Mouse (Mus musculus): ENCODE data around the gene Hist1h3f. TPM values are rescaled to one million over a fixed set of nuclear protein-coding genes. Genes with fewer than 3 reads are reported as not detected.

The Hist1h3f gene
- polyA plus RNA-seq, 1 experiment from 2014 or later: not detected

DNA sequence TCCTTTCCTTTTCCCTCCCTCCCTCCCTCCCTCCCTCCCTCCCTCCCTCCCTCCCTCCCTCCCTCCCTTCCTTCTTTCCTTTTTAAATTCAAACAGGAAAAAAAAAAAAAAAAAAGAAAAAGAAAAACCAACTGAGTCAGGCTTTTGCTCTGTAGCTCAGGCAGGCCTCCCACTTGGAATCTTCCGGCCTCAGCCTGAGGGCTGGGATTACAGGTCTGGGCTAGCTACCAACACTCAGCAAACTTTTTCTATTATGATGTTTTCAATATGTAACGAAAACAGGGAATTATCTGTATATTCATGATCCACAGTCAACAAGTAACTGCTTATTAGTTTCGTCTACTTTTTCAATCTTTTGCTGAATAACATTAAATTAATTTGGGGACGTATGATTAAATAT lies 40.9 kb upstream of the Hist1h3f start:
- no peak overlapping the region for H3K4me2 ChIP-seq (ENCODE audit: low read length)
- H3K36me3 ChIP-seq (ENCODE audit: control insufficient read depth, insufficient read depth, low read length): no peaks in the 10 kb centered on the region
- no peaks in the 10 kb centered on the region for H3K9me3 ChIP-seq (ENCODE audit: control insufficient read depth, low read length)
- 39% methylated on average over 4 of the region's 4 CpGs for WGBS
- H3K4me3 ChIP-seq (ENCODE audit: low read length): no peak overlapping the region
- peaks cover 3% of the 10 kb centered on the region for H3K4me1 ChIP-seq (ENCODE audit: control insufficient read depth, insufficient read depth, low read depth, low read length)
- no peak overlapping the region for H3K9ac ChIP-seq (ENCODE audit: low read depth, low read length)
- H3K27ac ChIP-seq (ENCODE audit: low read depth, low read length): no peak overlapping the region
- no peak for ATAC-seq
- H3K27me3 ChIP-seq (replicated peaks; ENCODE audit: control insufficient read depth, insufficient read depth, low read length): no peaks in the 10 kb centered on the region

DNA sequence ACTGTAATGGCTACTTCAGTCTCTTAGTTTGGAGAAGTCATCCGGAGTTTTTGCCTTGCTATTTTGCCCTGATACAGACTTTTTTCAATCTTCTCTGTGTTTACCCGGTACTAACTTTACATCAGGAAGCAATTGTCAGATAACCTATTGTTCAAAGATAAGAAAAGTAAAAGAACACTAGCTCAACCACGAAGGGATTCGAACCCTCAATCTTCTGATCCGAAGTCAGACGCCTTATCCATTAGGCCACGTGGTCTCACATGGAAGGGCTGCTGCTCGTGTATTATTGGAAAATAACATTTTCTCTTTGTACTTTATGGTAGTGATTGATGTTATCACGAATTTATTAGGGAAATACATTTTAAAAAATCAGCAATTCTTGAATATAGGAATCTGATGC lies 40.1 kb upstream of the Hist1h3f start:
- peaks cover 3% of the 10 kb centered on the region for H3K4me1 ChIP-seq (ENCODE audit: control insufficient read depth, insufficient read depth, low read depth, low read length)
- peak; percentile 53 for ATAC-seq
- peak overlapping the region; percentile 15 for H3K4me3 ChIP-seq (ENCODE audit: low read length)
- H3K9ac ChIP-seq (ENCODE audit: low read depth, low read length): no peak overlapping the region
- no peaks in the 10 kb centered on the region for H3K9me3 ChIP-seq (ENCODE audit: control insufficient read depth, low read length)
- peak overlapping the region; percentile 45 for H3K4me2 ChIP-seq (ENCODE audit: low read length)
- H3K27me3 ChIP-seq (replicated peaks; ENCODE audit: control insufficient read depth, insufficient read depth, low read length): no peaks in the 10 kb centered on the region
- H3K36me3 ChIP-seq (ENCODE audit: control insufficient read depth, insufficient read depth, low read length): no peaks in the 10 kb centered on the region
- H3K27ac ChIP-seq (ENCODE audit: low read depth, low read length): no peak overlapping the region
- WGBS: under 1% methylated on average over 9 of the region's 9 CpGs

DNA sequence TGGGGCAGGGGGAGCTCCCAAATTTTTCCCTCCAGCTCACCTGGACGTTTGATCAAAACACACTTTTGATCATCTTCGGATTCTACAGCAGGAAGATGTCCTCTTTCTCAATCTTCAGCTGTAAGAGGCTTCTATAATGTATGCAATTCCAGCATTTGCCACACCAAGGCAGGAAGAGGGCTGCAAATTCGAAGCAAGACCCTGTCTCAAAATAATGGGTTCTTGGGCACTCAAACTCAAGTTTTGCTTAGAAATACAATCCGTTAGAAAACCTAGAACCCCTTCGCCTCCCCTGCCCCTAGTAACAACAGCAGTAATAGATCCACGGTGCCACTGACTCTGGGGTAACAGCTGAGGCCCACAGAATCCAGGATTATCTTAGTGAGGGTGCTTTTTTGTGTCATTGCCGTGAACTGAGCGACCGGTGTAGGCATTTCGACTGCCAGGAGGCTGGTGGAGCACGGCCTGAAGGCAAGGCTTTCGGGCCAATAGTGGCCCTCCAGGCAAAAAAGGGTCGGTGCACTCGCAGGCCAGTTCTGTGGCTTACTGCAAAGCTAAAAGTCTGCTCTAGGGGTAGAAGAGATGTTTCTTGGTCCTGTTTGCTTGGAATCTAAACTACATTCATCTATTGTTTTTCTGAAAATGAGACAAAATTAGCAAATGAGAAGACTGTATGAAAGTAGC lies 38.0 kb upstream of the Hist1h3f start:
- WGBS: 11% methylated on average over 14 of the region's 14 CpGs
- H3K9ac ChIP-seq (ENCODE audit: low read depth, low read length): peak overlapping the region; percentile 5; the same call in 1 of the 2 replicates

DNA sequence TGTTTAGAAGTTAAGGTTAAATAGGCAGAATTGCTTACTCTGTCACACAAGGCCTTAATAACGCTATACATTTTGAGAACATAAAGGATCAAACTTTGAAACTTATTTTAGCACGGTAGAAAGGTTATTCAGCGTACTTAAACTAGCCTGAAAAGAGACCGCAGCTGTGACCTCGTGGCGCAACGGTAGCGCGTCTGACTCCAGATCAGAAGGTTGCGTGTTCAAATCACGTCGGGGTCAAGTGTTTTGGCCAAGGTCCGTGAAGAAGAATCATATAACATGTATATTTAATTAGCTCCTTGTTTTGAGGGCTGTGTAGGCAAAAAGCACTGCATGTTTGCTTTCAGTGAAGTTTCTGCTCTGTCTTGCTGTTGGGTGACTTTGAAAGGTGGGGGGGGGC lies 37.5 kb upstream of the Hist1h3f start:
- no peaks in the 10 kb centered on the region for H3K27me3 ChIP-seq (replicated peaks; ENCODE audit: control insufficient read depth, insufficient read depth, low read length)
- H3K36me3 ChIP-seq (ENCODE audit: control insufficient read depth, insufficient read depth, low read length): no peaks in the 10 kb centered on the region
- H3K9me3 ChIP-seq (ENCODE audit: control insufficient read depth, low read length): no peaks in the 10 kb centered on the region
- H3K27ac ChIP-seq (ENCODE audit: low read depth, low read length): no peak overlapping the region
- peaks cover 3% of the 10 kb centered on the region for H3K4me1 ChIP-seq (ENCODE audit: control insufficient read depth, insufficient read depth, low read depth, low read length)
- 6% methylated on average over 13 of the region's 13 CpGs for WGBS
- H3K4me3 ChIP-seq (ENCODE audit: low read length): no peak overlapping the region
- no peak for ATAC-seq
- H3K9ac ChIP-seq (ENCODE audit: low read depth, low read length): no peak overlapping the region
- peak overlapping the region; percentile 35 for H3K4me2 ChIP-seq (ENCODE audit: low read length)

More for the DNA sequence above, 38.0 kb upstream of the Hist1h3f start:
- Histone ChIP-seq H3K36me3 (ENCODE audit: control insufficient read depth, insufficient read depth, low read length) (no peaks in the 10 kb centered on the region), H3K4me1 (ENCODE audit: control insufficient read depth, insufficient read depth, low read depth, low read length) (peaks cover 3% of the 10 kb centered on the region), H3K27ac (ENCODE audit: low read depth, low read length) (no peak overlapping the region), H3K9me3 (ENCODE audit: control insufficient read depth, low read length) (no peaks in the 10 kb centered on the region), H3K4me2 (ENCODE audit: low read length) (peak overlapping the region; percentile 35), H3K4me3 (ENCODE audit: low read length) (peak overlapping the region; percentile 18), H3K27me3 (replicated peaks; ENCODE audit: control insufficient read depth, insufficient read depth, low read length) (no peaks in the 10 kb centered on the region)
- no peak for ATAC-seq

DNA sequence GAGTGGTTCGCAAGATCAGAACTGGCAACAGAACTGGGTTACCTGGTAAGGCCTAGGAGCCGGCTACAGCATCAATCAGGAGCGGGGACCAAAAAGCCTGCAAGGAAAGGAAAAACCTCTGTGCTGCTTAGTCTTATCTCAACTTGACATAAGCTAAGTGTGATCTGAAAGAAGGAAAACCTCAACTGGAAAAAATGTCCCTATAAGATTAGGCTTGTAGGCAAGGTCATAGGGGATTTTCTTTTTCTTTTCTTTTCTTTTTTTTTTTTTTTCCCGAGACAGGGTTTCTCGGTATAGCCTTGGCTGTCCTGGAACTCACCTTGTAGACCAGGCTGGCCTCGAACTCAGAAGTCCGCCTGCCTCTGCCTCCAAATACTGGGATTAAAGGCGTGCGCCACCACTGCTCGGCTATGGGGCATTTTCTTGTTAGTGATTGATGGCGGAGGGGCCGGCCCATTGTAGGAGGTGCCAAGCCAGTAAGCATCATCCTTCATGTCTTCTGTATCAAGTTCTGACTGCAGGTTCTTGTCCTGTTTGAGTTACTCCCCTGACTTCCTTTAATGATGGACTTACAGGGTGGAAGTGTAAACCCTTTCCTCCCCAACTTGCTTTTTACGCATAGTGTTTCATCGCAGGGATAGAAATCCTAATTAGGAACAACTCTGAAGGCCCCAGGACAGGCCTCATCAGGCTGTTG lies 36.9 kb upstream of the Hist1h3f start:
- 20% methylated on average over 14 of the region's 14 CpGs for WGBS
- Histone ChIP-seq H3K27me3 (replicated peaks; ENCODE audit: control insufficient read depth, insufficient read depth, low read length) (no peaks in the 10 kb centered on the region), H3K4me2 (ENCODE audit: low read length) (peak overlapping the region; percentile 35), H3K9ac (ENCODE audit: low read depth, low read length) (no peak overlapping the region), H3K4me1 (ENCODE audit: control insufficient read depth, insufficient read depth, low read depth, low read length) (peaks cover 3% of the 10 kb centered on the region), H3K27ac (ENCODE audit: low read depth, low read length) (no peak overlapping the region), H3K9me3 (ENCODE audit: control insufficient read depth, low read length) (no peaks in the 10 kb centered on the region), H3K36me3 (ENCODE audit: control insufficient read depth, insufficient read depth, low read length) (no peaks in the 10 kb centered on the region), H3K4me3 (ENCODE audit: low read length) (no peak overlapping the region)
- ATAC-seq: no peak

- no peaks in the 10 kb centered on the region for H3K27me3 ChIP-seq (replicated peaks; ENCODE audit: control insufficient read depth, insufficient read depth, low read length)
- H3K36me3 ChIP-seq (ENCODE audit: control insufficient read depth, insufficient read depth, low read length): no peaks in the 10 kb centered on the region
- no peak overlapping the region for H3K4me3 ChIP-seq (ENCODE audit: low read length)
- peaks cover 3% of the 10 kb centered on the region for H3K4me1 ChIP-seq (ENCODE audit: control insufficient read depth, insufficient read depth, low read depth, low read length)
- no peak overlapping the region for H3K27ac ChIP-seq (ENCODE audit: low read depth, low read length)
- no peaks in the 10 kb centered on the region for H3K9me3 ChIP-seq (ENCODE audit: control insufficient read depth, low read length)
- no peak overlapping the region for H3K4me2 ChIP-seq (ENCODE audit: low read length)
- no peak overlapping the region for H3K9ac ChIP-seq (ENCODE audit: low read depth, low read length)
- 41% methylated on average over 1 of the region's 1 CpGs for WGBS
- no peak for ATAC-seq
Observed at GRCm38 (mm10) chr13:23510127-23510526, 33.7 kb upstream of the Hist1h3f start.

DNA sequence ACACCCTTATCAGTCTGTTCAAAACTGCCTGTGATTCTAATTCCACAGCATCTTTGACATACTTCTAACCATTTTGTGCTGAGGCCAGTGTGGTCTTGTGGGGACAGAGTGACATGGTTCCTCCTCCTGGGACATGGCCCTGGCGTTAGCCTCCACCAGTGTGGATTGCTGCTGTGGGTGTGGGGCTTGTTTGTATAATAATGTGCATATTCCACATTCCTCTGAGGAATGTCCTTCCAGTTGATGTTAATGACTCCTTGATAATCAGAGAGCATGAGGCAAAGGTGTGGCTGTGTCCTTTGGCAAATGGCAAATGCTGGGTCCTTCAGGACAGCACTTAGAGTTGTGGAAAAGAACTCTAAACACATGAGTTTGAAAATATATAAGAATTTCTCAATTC lies 30.3 kb upstream of the Hist1h3f start:
- WGBS: 90% methylated on average over 1 of the region's 1 CpGs
- no peaks in the 10 kb centered on the region for H3K36me3 ChIP-seq (ENCODE audit: control insufficient read depth, insufficient read depth, low read length)
- no peak overlapping the region for H3K27ac ChIP-seq (ENCODE audit: low read depth, low read length)
- H3K4me1 ChIP-seq (ENCODE audit: control insufficient read depth, insufficient read depth, low read depth, low read length): peaks cover 2% of the 10 kb centered on the region; the same call in 1 of the 2 replicates
- H3K4me3 ChIP-seq (ENCODE audit: low read length): no peak overlapping the region
- no peaks in the 10 kb centered on the region for H3K27me3 ChIP-seq (replicated peaks; ENCODE audit: control insufficient read depth, insufficient read depth, low read length)
- no peaks in the 10 kb centered on the region for H3K9me3 ChIP-seq (ENCODE audit: control insufficient read depth, low read length)
- no peak overlapping the region for H3K4me2 ChIP-seq (ENCODE audit: low read length)
- ATAC-seq: no peak
- no peak overlapping the region for H3K9ac ChIP-seq (ENCODE audit: low read depth, low read length)

- Histone ChIP-seq H3K4me1 (ENCODE audit: control insufficient read depth, insufficient read depth, low read depth, low read length) (peaks cover 2% of the 10 kb centered on the region; the same call in 1 of the 2 replicates), H3K4me3 (ENCODE audit: low read length) (no peak overlapping the region), H3K9me3 (ENCODE audit: control insufficient read depth, low read length) (no peaks in the 10 kb centered on the region), H3K4me2 (ENCODE audit: low read length) (no peak overlapping the region), H3K27me3 (replicated peaks; ENCODE audit: control insufficient read depth, insufficient read depth, low read length) (no peaks in the 10 kb centered on the region), H3K27ac (ENCODE audit: low read depth, low read length) (no peak overlapping the region), H3K9ac (ENCODE audit: low read depth, low read length) (no peak overlapping the region), H3K36me3 (ENCODE audit: control insufficient read depth, insufficient read depth, low read length) (no peaks in the 10 kb centered on the region)
- 77% methylated on average over 5 of the region's 5 CpGs for WGBS
- no peak for ATAC-seq
Observed at GRCm38 (mm10) chr13:23515281-23515680, 28.6 kb upstream of the Hist1h3f start.

DNA sequence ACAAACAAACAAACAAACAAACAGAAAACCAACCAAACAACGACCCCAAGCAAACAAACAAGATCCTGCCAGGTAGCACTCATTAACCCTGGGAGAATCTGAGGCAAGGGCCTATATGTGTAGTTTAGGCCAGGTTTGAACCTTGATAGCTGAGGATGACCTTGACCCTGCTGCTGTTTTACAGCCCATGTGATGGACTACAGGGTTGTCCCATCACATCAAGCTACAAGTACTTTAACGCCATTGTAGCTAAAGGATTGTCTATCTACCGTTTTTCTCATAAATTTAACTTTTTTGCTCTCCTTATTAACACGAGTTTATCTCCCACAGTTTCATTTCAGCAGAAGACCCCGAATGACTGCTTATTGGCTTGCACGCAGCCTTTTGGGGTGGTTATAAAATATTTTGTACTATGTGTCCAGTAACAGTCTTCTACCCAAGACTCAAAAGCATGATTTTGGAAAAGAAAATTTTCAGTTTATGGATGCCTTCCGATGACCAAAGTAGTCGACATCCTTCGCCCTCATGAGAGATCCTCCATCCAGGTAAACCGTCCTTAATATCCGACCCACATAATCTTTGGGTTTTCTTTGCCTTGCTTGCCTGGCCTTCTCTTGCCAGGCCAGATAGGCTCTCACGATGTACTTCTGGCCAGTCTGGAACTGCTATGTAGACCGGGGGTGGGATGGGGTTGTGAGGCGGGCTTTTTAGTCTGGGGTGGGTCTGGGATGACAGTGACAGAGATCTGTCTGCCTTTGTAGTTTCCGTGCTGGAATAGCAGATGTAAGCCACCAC lies 27.8 kb upstream of the Hist1h3f start:
- Histone ChIP-seq H3K4me3 (ENCODE audit: low read length) (peak overlapping the region; percentile 45), H3K9ac (ENCODE audit: low read depth, low read length) (peak overlapping the region; percentile 54), H3K4me1 (ENCODE audit: control insufficient read depth, insufficient read depth, low read depth, low read length) (peaks cover 2% of the 10 kb centered on the region; the same call in 1 of the 2 replicates), H3K9me3 (ENCODE audit: control insufficient read depth, low read length) (no peaks in the 10 kb centered on the region), H3K36me3 (ENCODE audit: control insufficient read depth, insufficient read depth, low read length) (no peaks in the 10 kb centered on the region), H3K27me3 (replicated peaks; ENCODE audit: control insufficient read depth, insufficient read depth, low read length) (no peaks in the 10 kb centered on the region), H3K27ac (ENCODE audit: low read depth, low read length) (no peak overlapping the region), H3K4me2 (ENCODE audit: low read length) (peak overlapping the region; percentile 79)
- ATAC-seq: no peak
- 56% methylated on average over 15 of the region's 15 CpGs for WGBS
